Mouse (Mus musculus) small intestine, adult 2 months (tissue): Measurements from ENCODE around the gene Pno1.

Experiments
- CTCF ChIP-seq: fragments of 200-500 bp; IDR thresholded peaks from 2 replicates; pipeline ENCODE4 v1.5.1; 2012; ENCODE audit warnings: low read depth, mild to moderate bottlenecking, control low read depth, inconsistent platforms, low read length, moderate library complexity, mixed read lengths; ENCODE audit not compliant: insufficient replicate concordance, insufficient read length; ENCODE audit errors: extremely low read depth
- POLR2A ChIP-seq: fragments of 200-500 bp; IDR thresholded peaks from 2 replicates; pipeline ENCODE4 v1.6.1; 2012; ENCODE audit warnings: low read depth, mild to moderate bottlenecking, control low read depth, inconsistent platforms, low read length, moderate library complexity

DNA sequence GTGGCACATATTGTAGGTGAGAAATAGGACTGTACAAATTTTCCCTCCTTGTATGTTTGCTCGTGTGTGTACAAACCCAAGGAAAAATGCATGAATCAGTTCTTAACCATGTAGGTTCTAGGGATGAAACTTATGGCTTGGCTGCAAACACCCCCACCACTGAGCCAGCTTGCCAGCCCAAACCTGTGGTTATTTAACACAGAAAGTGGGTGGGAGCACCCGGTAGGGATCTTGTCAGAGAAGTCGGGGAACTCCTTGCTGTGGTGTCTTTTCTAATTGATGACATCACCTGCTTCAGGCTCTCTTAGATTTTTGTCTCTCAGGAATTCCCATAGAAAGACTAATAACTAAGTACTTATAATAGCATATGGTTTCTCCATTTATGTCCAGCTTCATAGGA lies 23.7 kb downstream of the Pno1 start:
- TF ChIP-seq CTCF (no peak), POLR2A (no peak)
